Mouse (Mus musculus) erythroid progenitor cell, adult 5-6 weeks (primary cell): ENCODE measurements around the gene Col7a1. TPM values are rescaled to one million over a fixed set of nuclear protein-coding genes. Genes with fewer than 3 reads are reported as not detected.

Experiments used
- ATAC-seq: replicated peaks from 2 replicates; pipeline ENCODE4 v1.8.0; 2016; ENCODE audit warnings: moderate number of reproducible peaks, mild to moderate bottlenecking, moderate TSS enrichment, inconsistent platforms; ENCODE audit not compliant: poor library complexity, low FRiP score, severe bottlenecking
- total RNA-seq, 2 experiments: library from RNA; stranded (forward) in 1 of 2; stranded (reverse) in 1 of 2; fragments of 150-400 nt in 1 of 2; fragments of 186-747, 209-891 nt in 1 of 2; gene quantifications; 2 replicates each; pipeline versions ENCODE4 v1.2.3 to v1.2.4; 2015 to 2017; ENCODE audit warnings: low replicate concordance in 2 of 2

Col7a1 gene
- total RNA-seq, 2 experiments from 2014 or later = 0.42 TPM; not detected in 1

GRCm38 (mm10) chr9:109010316-109010690 is 56.9 kb downstream of the Col7a1 start:
- no peak for ATAC-seq

- ATAC-seq = no peak; the same call in 1 of the 2 replicates
Observed at GRCm38 (mm10) chr9:109015397-109015796, 62.0 kb downstream of the Col7a1 start.

- peak; percentile 82 for ATAC-seq
Observed at GRCm38 (mm10) chr9:109016973-109017604, 63.7 kb downstream of the Col7a1 start.

- no peak for ATAC-seq
Observed at GRCm38 (mm10) chr9:109021428-109021827, 68.0 kb downstream of the Col7a1 start.

- no peak for ATAC-seq
Observed at GRCm38 (mm10) chr9:109022866-109023685, 69.7 kb downstream of the Col7a1 start.

- no peak for ATAC-seq
Observed at GRCm38 (mm10) chr9:109027521-109027920, 74.1 kb downstream of the Col7a1 start.

- ATAC-seq = no peak
Observed at GRCm38 (mm10) chr9:109028421-109028820, 75.0 kb downstream of the Col7a1 start.

GRCm38 (mm10) chr9:109028919-109029318 is 75.5 kb downstream of the Col7a1 start:
- no peak for ATAC-seq

GRCm38 (mm10) chr9:109030312-109030711 is 76.9 kb downstream of the Col7a1 start:
- no peak for ATAC-seq

- no peak for ATAC-seq
Observed at GRCm38 (mm10) chr9:109031001-109031400, 77.6 kb downstream of the Col7a1 start.

GRCm38 (mm10) chr9:109031686-109032085 is 78.3 kb downstream of the Col7a1 start:
- no peak for ATAC-seq

GRCm38 (mm10) chr9:109032435-109032834 is 79.0 kb downstream of the Col7a1 start:
- ATAC-seq = no peak

Other genes starting within 250 kb of the Col7a1 start
- gene Ip6k2, start 169.8 kb upstream of the Col7a1 start, total RNA-seq (2015; ENCODE audit: low replicate concordance) = 16.2 and 32.7 TPM in 2 replicates
- gene Ip6k2, start 169.8 kb upstream of the Col7a1 start, total RNA-seq (2017; ENCODE audit: low replicate concordance) = 32.5 and 80.9 TPM in 2 replicates
- gene Nckipsd, start 145.2 kb upstream of the Col7a1 start, total RNA-seq (2015; ENCODE audit: low replicate concordance) = 2.9 and 6.1 TPM in 2 replicates
- 9.8 and 20.6 TPM in 2 replicates for gene Nckipsd, start 145.2 kb upstream of the Col7a1 start, total RNA-seq (2017; ENCODE audit: low replicate concordance)
- gene Celsr3, start 127.3 kb upstream of the Col7a1 start, total RNA-seq (2015; ENCODE audit: low replicate concordance) = 2.9 and 4.3 TPM in 2 replicates
- 0.51 and 0.61 TPM in 2 replicates for gene Celsr3, start 127.3 kb upstream of the Col7a1 start, total RNA-seq (2017; ENCODE audit: low replicate concordance)
- not detected in 2 replicates for gene Slc26a6, start 100.3 kb upstream of the Col7a1 start, total RNA-seq (2015; ENCODE audit: low replicate concordance)
- not detected in 2 replicates for gene Slc26a6, start 100.3 kb upstream of the Col7a1 start, total RNA-seq (2017; ENCODE audit: low replicate concordance)
- not detected in 2 replicates for gene Tmem89, start 39.0 kb upstream of the Col7a1 start, total RNA-seq (2015; ENCODE audit: low replicate concordance)
- not detected in 2 replicates for gene Tmem89, start 39.0 kb upstream of the Col7a1 start, total RNA-seq (2017; ENCODE audit: low replicate concordance)
- 65.8 and 68.8 TPM in 2 replicates for gene Uqcrc1, start 17.0 kb upstream of the Col7a1 start, total RNA-seq (2015; ENCODE audit: low replicate concordance)
- gene Uqcrc1, start 17.0 kb upstream of the Col7a1 start, total RNA-seq (2017; ENCODE audit: low replicate concordance) = 100 and 108 TPM in 2 replicates
- gene Ucn2, start 32.4 kb downstream of the Col7a1 start, total RNA-seq (2015; ENCODE audit: low replicate concordance) = not detected in 2 replicates
- not detected in 2 replicates for gene Ucn2, start 32.4 kb downstream of the Col7a1 start, total RNA-seq (2017; ENCODE audit: low replicate concordance)
- gene Pfkfb4, start 38.2 kb downstream of the Col7a1 start, total RNA-seq (2015; ENCODE audit: low replicate concordance) = 3.6 and 9.2 TPM in 2 replicates
- gene Pfkfb4, start 38.2 kb downstream of the Col7a1 start, total RNA-seq (2017; ENCODE audit: low replicate concordance) = 1.6 and 10.8 TPM in 2 replicates
- 13.8 and 40.4 TPM in 2 replicates for gene Shisa5, start 85.0 kb downstream of the Col7a1 start, total RNA-seq (2015; ENCODE audit: low replicate concordance)
- gene Shisa5, start 85.0 kb downstream of the Col7a1 start, total RNA-seq (2017; ENCODE audit: low replicate concordance) = 44.5 and 87.6 TPM in 2 replicates
- gene Trex1, start 106.1 kb downstream of the Col7a1 start, total RNA-seq (2015; ENCODE audit: low replicate concordance) = 11.5 and 17.6 TPM in 2 replicates
- gene Trex1, start 106.1 kb downstream of the Col7a1 start, total RNA-seq (2017; ENCODE audit: low replicate concordance) = 0.26 and 0.76 TPM in 2 replicates
- gene Atrip, start 120.5 kb downstream of the Col7a1 start, total RNA-seq (2015; ENCODE audit: low replicate concordance) = 3.4 and 6.5 TPM in 2 replicates
- 11.0 and 12.6 TPM in 2 replicates for gene Atrip, start 120.5 kb downstream of the Col7a1 start, total RNA-seq (2017; ENCODE audit: low replicate concordance)
- gene Ccdc51, start 128.9 kb downstream of the Col7a1 start, total RNA-seq (2015; ENCODE audit: low replicate concordance) = 2.9 and 5.0 TPM in 2 replicates
- gene Ccdc51, start 128.9 kb downstream of the Col7a1 start, total RNA-seq (2017; ENCODE audit: low replicate concordance) = 2.6 and 5.5 TPM in 2 replicates
- gene Tma7, start 129.0 kb downstream of the Col7a1 start, total RNA-seq (2015; ENCODE audit: low replicate concordance) = 106 and 281 TPM in 2 replicates
- gene Tma7, start 129.0 kb downstream of the Col7a1 start, total RNA-seq (2017; ENCODE audit: low replicate concordance) = 31.5 and 73.0 TPM in 2 replicates
- not detected in 2 replicates for gene Plxnb1, start 141.8 kb downstream of the Col7a1 start, total RNA-seq (2015; ENCODE audit: low replicate concordance)
- not detected in 2 replicates for gene Plxnb1, start 141.8 kb downstream of the Col7a1 start, total RNA-seq (2017; ENCODE audit: low replicate concordance)
- not detected in 2 replicates for gene Fbxw21, start 208.5 kb downstream of the Col7a1 start, total RNA-seq (2015; ENCODE audit: low replicate concordance)
- gene Fbxw21, start 208.5 kb downstream of the Col7a1 start, total RNA-seq (2017; ENCODE audit: low replicate concordance) = not detected in 2 replicates
- gene Fbxw13, start 242.4 kb downstream of the Col7a1 start, total RNA-seq (2015; ENCODE audit: low replicate concordance) = not detected in 2 replicates
- gene Fbxw13, start 242.4 kb downstream of the Col7a1 start, total RNA-seq (2017; ENCODE audit: low replicate concordance) = not detected in 2 replicates